Mouse (Mus musculus) ovary, postnatal 36 days (tissue): ENCODE results near the gene Efna4.
A peak's percentile ranks its signal among the peaks of the same experiment; 100 is the strongest.

ENCODE experiments used
- DNase-seq: peaks from one replicate; pipeline ENCODE4 v3.0.0; 2022; ENCODE audit warnings: low spot score, mixed read lengths

Efna4 gene

DNA sequence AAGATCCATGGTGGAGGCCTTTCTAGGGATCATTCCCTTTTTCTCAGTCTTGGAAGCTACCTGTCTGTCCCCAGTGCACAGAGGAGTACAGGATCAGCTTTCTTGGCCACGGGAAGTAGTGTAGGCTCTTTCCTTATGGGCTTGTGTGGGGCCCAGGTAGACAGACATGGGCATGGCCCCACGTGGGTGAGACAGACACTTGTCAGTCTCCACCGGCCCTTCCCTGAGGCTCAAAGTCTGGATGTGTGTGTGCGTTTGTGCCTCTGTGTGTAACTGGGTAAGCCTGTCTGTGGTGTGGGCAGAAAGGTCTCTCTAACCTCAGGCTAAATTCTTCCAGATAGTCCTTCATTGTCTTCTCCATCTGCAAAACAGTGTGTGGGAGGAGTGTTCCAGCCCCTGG is 32.7 kb downstream of the Efna4 start:
- DNase-seq: no peak

- no peak for DNase-seq
These were observed 33.4 kb downstream of the Efna4 start for GRCm38 (mm10) chr3:89304440-89304839.

GRCm38 (mm10) chr3:89300514-89300913 is 37.3 kb downstream of the Efna4 start:
- no peak for DNase-seq

- DNase-seq: no peak
These were observed 37.8 kb downstream of the Efna4 start for GRCm38 (mm10) chr3:89300071-89300470.

DNA sequence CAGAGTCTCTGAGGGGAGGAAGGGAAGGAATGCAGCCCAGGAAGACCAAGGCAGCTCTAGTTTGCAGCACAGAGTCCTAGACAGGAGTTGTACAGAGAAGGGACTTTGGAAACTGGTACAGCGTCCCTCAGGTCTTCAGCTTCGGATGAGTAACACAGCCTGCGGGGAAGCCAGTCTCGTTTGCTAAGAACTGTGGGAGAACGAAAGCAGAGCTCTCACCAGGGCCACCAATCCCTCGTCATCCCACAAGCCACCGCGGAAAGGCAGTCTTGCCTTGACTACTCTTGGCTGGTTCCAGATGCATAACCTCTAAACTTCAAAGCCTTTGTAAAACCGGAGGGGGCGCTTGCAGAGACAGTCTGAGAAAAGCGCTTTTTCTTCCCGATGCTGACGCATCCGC is 38.3 kb downstream of the Efna4 start:
- peak; percentile 22 for DNase-seq

DNA sequence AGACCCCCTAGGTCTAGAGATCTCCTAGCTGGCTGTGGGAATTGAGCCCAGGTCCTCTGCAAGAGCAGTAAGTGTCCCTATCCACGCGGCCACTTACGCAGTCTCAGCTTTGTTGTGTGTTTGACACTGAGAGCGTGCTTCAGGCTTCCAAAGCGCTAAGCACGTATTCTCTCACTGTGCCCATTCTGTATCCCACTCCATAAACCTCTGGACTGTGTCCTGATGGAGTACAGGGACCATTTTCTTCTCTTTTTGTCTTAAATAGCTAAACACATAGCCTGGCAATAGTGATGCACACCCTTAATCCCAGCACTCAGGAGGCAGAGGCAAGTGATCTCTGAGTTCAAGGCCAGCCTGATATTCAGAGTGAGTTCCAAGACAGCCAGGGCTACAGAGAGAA is 38.9 kb downstream of the Efna4 start:
- no peak for DNase-seq

- no peak for DNase-seq
These were observed 40.9 kb downstream of the Efna4 start for GRCm38 (mm10) chr3:89296761-89297396.

DNA sequence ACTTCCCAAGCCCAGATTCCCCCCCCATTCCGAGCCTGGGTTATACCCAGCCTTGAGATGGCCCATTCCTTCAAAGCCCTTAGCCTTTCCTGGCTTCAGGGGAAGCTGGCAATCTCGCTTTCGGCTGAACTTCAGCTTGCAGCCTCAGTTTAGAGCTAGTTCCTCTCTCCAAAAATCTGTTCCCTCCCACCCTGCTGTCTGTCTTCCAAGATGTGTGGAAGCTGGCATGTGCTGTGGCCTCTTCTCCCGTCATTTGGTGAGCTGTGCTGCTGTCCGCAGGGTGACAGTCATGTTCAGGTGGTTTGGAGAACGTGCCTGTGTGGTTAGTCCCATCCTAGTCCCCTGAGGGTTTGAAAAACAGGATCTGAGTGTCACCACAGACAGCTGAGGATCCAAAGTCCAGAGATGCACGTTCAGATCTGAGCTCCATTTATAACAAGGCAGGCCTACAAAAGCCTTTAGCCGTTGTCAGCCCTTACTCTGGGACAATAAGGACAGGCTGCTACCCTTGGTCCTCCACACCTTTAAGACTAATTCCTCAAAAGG is 42.1 kb downstream of the Efna4 start:
- DNase-seq: no peak

DNA sequence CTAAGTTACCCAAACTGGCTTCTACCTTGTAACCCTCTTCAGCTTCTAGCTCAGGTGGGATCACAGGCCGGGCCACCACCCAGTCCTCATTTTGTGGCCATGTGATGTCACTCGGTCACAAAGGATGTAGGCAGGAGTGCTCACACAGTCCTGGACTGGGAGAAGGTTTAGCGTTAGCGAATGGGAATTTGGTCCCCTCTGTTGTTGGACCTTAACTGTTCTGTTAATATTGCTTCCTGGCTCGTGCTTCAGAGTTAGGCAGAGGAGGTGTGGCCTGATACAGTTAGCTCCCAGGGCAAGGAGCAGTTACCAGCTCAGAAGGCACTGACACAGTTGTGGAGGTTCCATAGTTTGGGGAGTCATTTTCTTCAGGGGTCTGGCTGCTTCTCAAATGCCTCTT is 43.6 kb downstream of the Efna4 start:
- DNase-seq: no peak

- DNase-seq: no peak
These were observed 44.4 kb downstream of the Efna4 start for GRCm38 (mm10) chr3:89293247-89293918.

DNA sequence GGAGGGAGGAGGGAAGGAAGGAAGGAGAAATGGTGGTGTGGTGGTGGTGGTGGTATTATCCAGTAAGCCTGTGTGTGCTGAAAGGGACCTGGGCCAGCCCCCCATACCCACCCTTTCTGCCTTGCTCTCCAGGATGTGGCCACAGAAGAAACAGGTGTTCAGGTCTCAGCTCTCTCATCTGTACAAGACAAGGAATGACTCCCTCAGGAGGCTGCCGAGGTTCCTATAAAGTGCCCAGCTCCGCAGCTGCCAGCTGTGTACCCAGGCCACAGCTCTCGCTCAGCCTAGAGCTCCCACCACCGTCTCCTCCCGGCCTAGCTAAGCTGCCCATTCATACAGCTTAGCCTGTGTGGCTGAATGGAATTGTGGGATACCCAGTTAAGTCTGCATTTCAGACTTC is 45.5 kb downstream of the Efna4 start:
- DNase-seq: no peak

DNA sequence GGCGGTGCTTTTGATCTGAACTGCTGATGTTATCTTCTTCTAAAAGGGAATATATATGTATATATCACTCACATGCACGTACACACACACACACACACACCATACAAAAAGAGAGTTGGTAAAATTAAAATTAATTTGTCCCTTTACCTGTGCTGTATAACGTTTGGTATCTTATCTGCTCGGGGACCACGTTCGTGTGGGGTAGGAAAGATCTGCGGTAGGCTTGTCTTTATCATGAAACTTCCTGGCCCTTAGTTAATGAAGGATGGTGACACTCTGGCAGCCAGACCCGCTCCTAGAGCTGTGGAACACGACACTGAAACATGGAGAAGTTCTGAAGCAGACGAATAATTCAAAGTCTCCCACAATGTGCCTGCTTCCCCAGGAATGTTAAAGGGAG is 46.0 kb downstream of the Efna4 start:
- no peak for DNase-seq

DNA sequence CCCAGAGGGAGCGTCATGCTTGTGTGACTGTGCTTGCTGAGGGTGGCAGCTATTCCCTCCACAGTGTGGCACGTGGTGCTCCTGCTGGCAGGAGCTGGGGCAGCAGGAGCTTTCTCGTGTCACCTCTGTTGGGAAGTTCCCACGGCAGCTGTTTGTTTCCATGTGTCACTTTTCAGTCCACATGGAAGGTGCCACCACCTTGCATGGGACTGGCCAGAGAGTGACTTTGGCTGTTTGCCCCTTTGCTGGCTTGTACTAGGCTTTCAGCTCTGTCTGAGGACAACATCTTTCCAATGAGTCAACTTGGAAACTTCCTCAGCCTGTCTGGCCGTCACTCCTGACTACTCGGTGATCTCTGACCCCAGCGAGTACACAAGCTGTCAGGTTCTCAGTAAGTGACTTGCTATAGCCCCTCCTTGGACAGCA is 49.3 kb downstream of the Efna4 start:
- DNase-seq: no peak

DNA sequence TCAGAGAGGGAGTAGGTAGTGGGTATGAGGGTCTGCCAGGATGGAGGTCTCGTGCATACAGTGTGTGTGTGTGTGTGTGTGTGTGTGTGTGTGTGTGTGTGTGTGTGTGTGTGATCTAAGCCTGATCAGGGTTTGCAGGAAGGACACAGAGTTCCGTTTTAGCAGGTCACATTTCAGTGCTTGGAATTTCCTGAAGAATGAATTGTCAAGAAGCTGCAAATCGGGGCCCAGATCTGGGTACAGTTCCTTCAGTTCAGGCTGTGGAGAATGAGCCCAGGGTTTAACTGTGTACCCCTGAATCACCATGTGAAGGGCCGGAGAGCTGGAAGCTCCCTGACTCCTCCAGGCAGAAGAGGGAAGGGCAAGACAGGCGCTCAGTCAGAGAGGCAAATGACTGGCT is 50.5 kb downstream of the Efna4 start:
- no peak for DNase-seq

- DNase-seq: no peak
These were observed 52.3 kb downstream of the Efna4 start for GRCm38 (mm10) chr3:89285526-89285925.

DNA sequence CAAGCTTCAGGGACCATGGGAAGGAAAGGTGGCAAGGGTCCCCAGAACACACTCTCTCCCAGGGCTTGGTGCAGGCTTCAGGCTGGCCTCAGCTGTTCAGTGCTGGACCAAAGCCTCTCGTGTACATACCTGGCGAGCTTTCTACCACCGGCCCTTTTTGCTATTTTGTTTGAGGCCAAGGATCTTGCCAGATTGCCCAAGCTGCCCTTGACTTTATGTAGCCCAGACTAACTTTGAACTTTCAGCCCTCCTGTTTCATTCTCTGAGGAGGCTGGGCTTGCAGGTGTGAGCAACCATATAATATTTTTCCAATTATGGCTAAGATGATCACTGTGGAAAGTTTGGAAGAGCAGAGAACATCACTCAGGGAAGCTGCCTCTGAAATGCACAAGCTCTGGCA is 53.6 kb downstream of the Efna4 start:
- DNase-seq: no peak
